ENCODE assay signal across 23 mouse cellular contexts in genomic region chr6:136473472-136474129, GRCm38 (mm10). TPM values are rescaled to one million over a fixed set of nuclear protein-coding genes. Genes with fewer than 3 reads are reported as not detected.
A peak's percentile ranks its signal among the peaks of the same experiment; 100 is the strongest.
DNase-seq lines count a peak whose midpoint lies in the region; ATAC-seq and TF ChIP-seq lines count a peak whose summit lies in the region.
"Had no signal": no experiment of that assay in that cellular context is flagged by ENCODE, and none has a peak within 500 bp of the region (broad histone marks: within the 10 kb centered on the region; RNA-seq: fewer than 3 reads in every experiment).

No protein-coding gene starts in this region.

- TF ChIP-seq EP300 in liver, embryonic 14.5 days (IDR thresholded peaks at IDR 0.05; ENCODE audit: low read depth), result peak; percentile 42

- peak overlapping the region; percentile 70; the same call in 1 of the 2 replicates for H3K27ac ChIP-seq in hindbrain, embryonic 10.5 days
- H3K27ac ChIP-seq in hindbrain, postnatal 0 days, result no peak overlapping the region
- H3K27ac ChIP-seq in liver, embryonic 14.5 days, result peak overlapping the region; percentile 63
- H3K27ac ChIP-seq: embryonic facial prominence, embryonic 13.5 days; heart, adult 2 months; hindbrain, embryonic 14.5 days; limb, embryonic 13.5 days; midbrain, embryonic 12.5 days; stomach, postnatal 0 days had no signal

- H3K9me3 ChIP-seq in hindbrain, embryonic 10.5 days, result no peaks in the 10 kb centered on the region
- no peaks in the 10 kb centered on the region for H3K9me3 ChIP-seq in hindbrain, postnatal 0 days (ENCODE audit: low read length)
- H3K9me3 ChIP-seq in liver, embryonic 14.5 days (ENCODE audit: control insufficient read depth, low read length), result no peaks in the 10 kb centered on the region
- H3K9me3 ChIP-seq: embryonic facial prominence, embryonic 13.5 days; limb, embryonic 13.5 days; midbrain, embryonic 12.5 days had no signal

- ATAC-seq in hindbrain, postnatal 0 days, result no peak
- peak; percentile 9; the same call in 1 of the 2 replicates for ATAC-seq in erythroblast, adult 5-6 weeks (replicated peaks; ENCODE audit: low FRiP score, poor library complexity, severe bottlenecking)
- ATAC-seq in liver, embryonic 14.5 days (ENCODE audit: insufficient read depth), result peak; percentile 29
- ATAC-seq: activated CD4-positive, CD25-positive, alpha-beta regulatory T cell, adult 4 months; forebrain, embryonic 14.5 days had no signal

- no peak for TF ChIP-seq CTCF in hindbrain, postnatal 0 days (IDR thresholded peaks at IDR 0.05; ENCODE audit: low read depth)
- TF ChIP-seq CTCF in liver, embryonic 14.5 days (IDR thresholded peaks at IDR 0.05; ENCODE audit: low read depth), result no peak

- H3K4me3 ChIP-seq in hindbrain, embryonic 10.5 days, result no peak overlapping the region
- no peak overlapping the region for H3K4me3 ChIP-seq in hindbrain, postnatal 0 days (ENCODE audit: low read length)
- no peak overlapping the region for H3K4me3 ChIP-seq in liver, embryonic 14.5 days (ENCODE audit: insufficient read depth in 1 of 2, low read depth in 2 of 2, low read length in 2 of 2)
- H3K4me3 ChIP-seq: embryonic facial prominence, embryonic 13.5 days; heart, adult 2 months; limb, embryonic 13.5 days; midbrain, embryonic 12.5 days had no signal

- H3K4me2 ChIP-seq in hindbrain, postnatal 0 days (ENCODE audit: low read depth, low read length), result no peak overlapping the region
- peak overlapping the region; percentile 61 for H3K4me2 ChIP-seq in liver, embryonic 14.5 days (ENCODE audit: low read depth)
- H3K4me2 ChIP-seq: embryonic facial prominence, embryonic 13.5 days; hindbrain, embryonic 14.5 days; limb, embryonic 13.5 days; midbrain, embryonic 12.5 days had no signal

- H3K27me3 ChIP-seq in hindbrain, embryonic 10.5 days (ENCODE audit: insufficient read depth, poor library complexity, severe bottlenecking), result no peaks in the 10 kb centered on the region
- H3K27me3 ChIP-seq in hindbrain, postnatal 0 days (ENCODE audit: insufficient read depth, low read length), result no peaks in the 10 kb centered on the region
- H3K27me3 ChIP-seq in liver, embryonic 14.5 days (ENCODE audit: control insufficient read depth, insufficient read depth, low read length), result no peaks in the 10 kb centered on the region
- H3K27me3 ChIP-seq: CH12.LX; embryonic facial prominence, embryonic 13.5 days; limb, embryonic 13.5 days; midbrain, embryonic 12.5 days had no signal

- H3K4me1 ChIP-seq in hindbrain, embryonic 10.5 days (replicated peaks), result peaks cover 61% of the 10 kb centered on the region
- peaks cover 16% of the 10 kb centered on the region for H3K4me1 ChIP-seq in hindbrain, postnatal 0 days (ENCODE audit: insufficient read depth, low read length)
- peaks cover 55% of the 10 kb centered on the region in 2 experiments for H3K4me1 ChIP-seq in liver, embryonic 14.5 days (replicated peaks; ENCODE audit: control insufficient read depth in 2 of 2, insufficient read depth in 2 of 2, low read length in 1 of 2)

- H3K9ac ChIP-seq in hindbrain, postnatal 0 days (replicated peaks; ENCODE audit: low read length), result no peak overlapping the region
- peak overlapping the region; percentile 35; the same call in 1 of the 2 replicates for H3K9ac ChIP-seq in liver, embryonic 14.5 days (replicated peaks)
- H3K9ac ChIP-seq: embryonic facial prominence, embryonic 13.5 days; hindbrain, embryonic 14.5 days; limb, embryonic 13.5 days; midbrain, embryonic 12.5 days had no signal

- no peaks in the 10 kb centered on the region for H3K36me3 ChIP-seq in hindbrain, embryonic 10.5 days
- no peaks in the 10 kb centered on the region for H3K36me3 ChIP-seq in hindbrain, postnatal 0 days (ENCODE audit: insufficient read depth, low read length)
- no peaks in the 10 kb centered on the region for H3K36me3 ChIP-seq in liver, embryonic 14.5 days (replicated peaks; ENCODE audit: control insufficient read depth, insufficient read depth, low read depth)
- H3K36me3 ChIP-seq: embryonic facial prominence, embryonic 13.5 days; limb, embryonic 13.5 days; midbrain, embryonic 12.5 days had no signal

- no peak for DNase-seq in hindbrain, embryonic 10.5 days (ENCODE audit: low spot score)
- no peak for DNase-seq in hindbrain, postnatal 0 days (ENCODE audit: low spot score)
- peak; percentile 44 for DNase-seq in c-Kit-positive CD71-positive TER-119-negative erythroid progenitor cells, embryonic 14.5 days (ENCODE audit: low read depth)
- DNase-seq in liver, embryonic 14.5 days (ENCODE audit: low read depth in 3 of 3, low spot score in 3 of 3), result no peak
- no peak for DNase-seq in right cerebral cortex, postnatal 4 days
- DNase-seq in adrenal gland, postnatal 4 days (ENCODE audit: low spot score in 2 of 2), result no peak
- no peak for DNase-seq in lung, adult 18-20 months
- DNase-seq: cerebellum, adult 11-12 months; kidney, adult 8-10 months; kidney, postnatal 4 days; lung, postnatal 14 days; right cerebral cortex, adult 18-20 months had no signal

- WGBS in hindbrain, embryonic 10.5 days, result 73% methylated on average over 11 of the region's 11 CpGs
- 79% methylated on average over 11 of the region's 11 CpGs for WGBS in hindbrain, postnatal 0 days
- WGBS in liver, embryonic 14.5 days (ENCODE audit: insufficient replicate concordance), result 12% methylated on average over 11 of the region's 11 CpGs

RNA-seq across cellular contexts. Expression of gene Atf7ip, which starts 32.4 kb away (rescaled TPM):
- 41.8 and 47.2 TPM in 2 replicates for polyA plus RNA-seq in hindbrain, embryonic 10.5 days (2016; fragmentation: Nextera tagmentation; extraction: Ambion mirVana)
- total RNA-seq in hindbrain, postnatal 0 days (2014; rRNA removed), result 39.4 and 42.8 TPM in 2 replicates
- polyA plus RNA-seq in hindbrain, postnatal 0 days (2015; fragmentation: Nextera tagmentation; extraction: Ambion mirVana), result 22.9 and 25.6 TPM in 2 replicates
- 153 and 185 TPM in 2 replicates for total RNA-seq in erythroblast, adult 5-6 weeks (2015; ENCODE audit: low replicate concordance)
- total RNA-seq in erythroblast, adult 5-6 weeks (2017; ENCODE audit: low replicate concordance), result 205 and 233 TPM in 2 replicates
- 5.8 and 7.2 TPM in 2 replicates for polyA plus RNA-seq in liver, embryonic 14.5 days (2012; rRNA removed)
- polyA plus RNA-seq in liver, embryonic 14.5 days (2014; fragmentation: Nextera tagmentation; extraction: Ambion mirVana), result 14.2 TPM in 2 replicates
- 100 to 1,000 TPM; 119 to 123 TPM for total RNA-seq in adrenal gland, postnatal 4 days (2021)

RNA-seq across cellular contexts. Expression of gene E330021D16Rik, which starts 58.2 kb away (rescaled TPM):
- not detected in 2 replicates for polyA plus RNA-seq in hindbrain, embryonic 10.5 days (2016; fragmentation: Nextera tagmentation; extraction: Ambion mirVana)
- not detected in 2 replicates for total RNA-seq in hindbrain, postnatal 0 days (2014; rRNA removed)
- not detected in 2 replicates for polyA plus RNA-seq in hindbrain, postnatal 0 days (2015; fragmentation: Nextera tagmentation; extraction: Ambion mirVana)
- not detected in 2 replicates for total RNA-seq in erythroblast, adult 5-6 weeks (2015; ENCODE audit: low replicate concordance)
- not detected in 2 replicates for total RNA-seq in erythroblast, adult 5-6 weeks (2017; ENCODE audit: low replicate concordance)
- 0.08 and 0.09 TPM in 2 replicates for polyA plus RNA-seq in liver, embryonic 14.5 days (2012; rRNA removed)
- 0.19 and 0.34 TPM in 2 replicates for polyA plus RNA-seq in liver, embryonic 14.5 days (2014; fragmentation: Nextera tagmentation; extraction: Ambion mirVana)
- under 1 TPM in 1 of 2 experiments, not detected in 1; 0.73 TPM for total RNA-seq in adrenal gland, postnatal 4 days (2021)
- total RNA-seq: CH12.LX; heart, adult 2 months; left cerebral cortex, adult 18-20 months had no signal
- polyA plus RNA-seq: embryonic facial prominence, embryonic 13.5 days; forebrain, embryonic 14.5 days; heart, adult 2 months; hindbrain, embryonic 14.5 days; limb, embryonic 13.5 days; midbrain, embryonic 12.5 days; stomach, postnatal 0 days had no signal
